Mouse (Mus musculus) frontal cortex, postnatal 25 days (tissue): ENCODE data around the gene Mrpl38.
"Not testable (repeated sequence)": the region's sequence is repeated elsewhere in the genome, so short reads cannot be mapped to it uniquely, and the experiment has no call there.

ENCODE experiments used
- DNase-seq, 2 experiments: peaks; one replicate each; pipeline ENCODE4 v3.0.0; 2022; ENCODE audit warnings: low spot score in 2 of 2

The Mrpl38 gene

DNA sequence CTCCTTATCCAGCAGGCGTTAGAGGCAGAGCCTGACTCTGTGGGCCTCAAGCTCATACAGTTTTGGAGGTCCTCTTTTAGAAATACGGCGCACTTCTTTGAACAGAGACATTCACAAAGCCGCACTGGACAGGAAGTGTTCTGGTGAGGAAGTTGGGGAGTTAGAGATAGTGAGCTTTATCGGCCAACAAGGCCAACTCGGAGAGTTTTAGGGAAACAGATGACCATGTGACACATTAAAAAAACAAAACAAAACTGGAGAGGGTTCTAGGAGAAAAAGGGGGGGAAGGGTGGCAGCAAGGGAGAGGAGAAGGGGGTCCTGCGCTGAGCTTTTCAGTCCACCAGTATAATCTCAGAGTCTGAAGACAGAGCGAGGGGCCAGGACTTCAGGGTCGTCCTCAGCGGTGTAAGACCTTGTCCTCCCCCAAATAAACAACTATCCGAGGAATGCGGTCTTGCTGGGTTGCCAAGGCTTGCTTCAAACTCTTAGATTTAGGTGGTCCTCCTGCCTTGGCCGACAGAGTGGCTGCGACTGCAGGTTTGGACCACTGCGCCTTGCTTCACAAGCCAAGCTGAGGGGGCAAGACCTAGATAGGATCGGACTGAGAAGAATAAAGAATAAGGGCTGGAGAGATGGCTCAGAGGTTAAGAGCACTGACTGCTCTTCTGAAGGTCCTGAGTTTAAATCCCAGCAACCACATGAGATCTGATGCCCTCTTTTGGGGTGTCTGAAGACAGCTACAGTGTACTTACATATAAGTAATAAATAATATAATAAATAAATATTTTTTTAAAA lies 44.7 kb downstream of the Mrpl38 start:
- no peak for DNase-seq

- not testable (repeated sequence) for DNase-seq
These were observed 45.7 kb downstream of the Mrpl38 start for GRCm38 (mm10) chr11:116092959-116093358.

DNA sequence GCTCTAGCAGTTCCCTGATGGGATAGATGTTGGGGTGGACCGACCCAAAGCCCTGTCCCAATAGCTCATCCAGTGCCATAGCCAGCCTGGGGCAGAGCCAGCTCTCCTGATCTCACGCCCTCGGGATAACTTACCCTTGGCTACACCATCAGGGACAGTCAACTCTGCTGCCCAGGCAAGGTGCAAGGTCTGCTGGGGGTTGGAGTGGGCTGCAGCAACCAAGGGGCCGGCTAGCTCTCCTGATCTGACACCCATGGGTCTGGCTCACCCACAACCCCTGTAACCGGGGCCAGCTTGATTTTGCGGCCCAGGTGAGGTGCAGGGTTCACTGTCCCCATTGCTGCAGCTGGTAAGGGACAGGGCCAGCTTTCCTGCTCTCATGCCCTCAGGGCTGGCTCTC lies 47.1 kb downstream of the Mrpl38 start:
- no peak for DNase-seq

DNA sequence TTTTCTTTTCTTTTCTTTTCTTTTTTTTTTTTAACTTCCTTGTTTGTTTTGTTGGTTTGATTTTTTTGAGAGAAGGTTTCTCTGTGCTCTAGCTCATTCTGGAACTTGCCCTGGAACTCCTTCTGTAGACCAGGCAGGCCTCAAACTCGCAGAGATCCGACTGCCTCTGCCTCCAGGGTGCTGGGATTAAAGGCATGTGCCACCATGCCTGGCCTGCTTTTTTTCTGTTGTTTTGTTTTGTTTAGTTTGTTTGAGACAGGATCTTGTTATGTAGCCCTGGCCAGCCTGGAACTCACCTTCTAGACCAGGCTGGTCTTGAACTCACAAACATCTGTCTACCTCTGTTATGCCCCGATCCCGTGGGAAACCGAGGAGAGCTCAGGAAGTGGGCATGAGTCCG lies 49.1 kb downstream of the Mrpl38 start:
- no peak for DNase-seq

- no peak for DNase-seq
These were observed 49.8 kb downstream of the Mrpl38 start for GRCm38 (mm10) chr11:116088741-116089394.

- no peak for DNase-seq
These were observed 50.5 kb downstream of the Mrpl38 start for GRCm38 (mm10) chr11:116088188-116088587.

DNA sequence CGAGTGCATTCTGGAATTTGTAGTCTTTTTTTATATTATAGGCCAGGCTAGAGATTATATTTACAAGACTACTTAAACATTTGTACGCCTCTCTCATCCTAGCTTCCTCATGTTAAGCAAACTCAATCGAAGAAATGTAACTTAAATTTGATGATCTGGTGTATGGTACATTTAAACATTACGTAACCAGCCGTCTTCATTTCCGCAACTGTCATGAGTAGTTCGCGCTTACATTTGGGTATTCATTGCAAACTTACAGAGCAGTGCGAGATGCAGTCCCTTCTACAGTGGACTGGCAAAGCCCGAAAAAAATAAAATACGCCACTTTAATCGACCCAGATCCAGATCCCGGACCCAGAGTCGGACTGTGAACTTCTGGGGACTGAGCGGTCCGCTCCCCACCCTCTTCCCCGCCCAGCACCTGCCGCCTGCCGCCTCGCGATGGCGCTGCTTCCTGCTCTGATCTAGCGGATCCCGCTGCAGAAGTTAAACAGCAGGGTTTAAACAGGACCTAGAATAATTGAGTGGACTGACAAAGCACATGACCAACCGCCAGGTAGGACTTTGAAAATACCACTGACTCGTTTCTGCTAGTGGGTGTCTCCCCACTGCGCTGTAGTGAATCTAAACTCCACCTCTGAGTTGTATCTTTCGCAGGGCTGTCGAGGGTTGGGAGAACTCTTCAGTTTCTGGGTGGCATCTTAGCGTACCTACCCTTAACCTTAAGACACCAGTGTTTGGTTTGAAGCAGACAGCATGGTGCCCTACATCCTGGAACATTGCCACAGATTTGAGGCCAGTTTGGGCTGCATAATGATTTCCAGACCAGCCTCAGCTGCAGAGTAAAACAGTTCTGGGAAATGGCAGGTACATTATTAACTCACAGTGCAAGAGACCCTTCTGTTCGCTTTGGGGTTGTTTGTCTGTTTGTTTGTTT lies 51.2 kb downstream of the Mrpl38 start:
- peak; percentile 76 to 79 for DNase-seq

GRCm38 (mm10) chr11:116086258-116087193 lies 52.1 kb downstream of the Mrpl38 start, which contains the start of gene Wbp2:
Gene Wbp2, minus strand, starts transcription at chr11:116086995.
- peak; percentile 95 to 96 for DNase-seq

DNA sequence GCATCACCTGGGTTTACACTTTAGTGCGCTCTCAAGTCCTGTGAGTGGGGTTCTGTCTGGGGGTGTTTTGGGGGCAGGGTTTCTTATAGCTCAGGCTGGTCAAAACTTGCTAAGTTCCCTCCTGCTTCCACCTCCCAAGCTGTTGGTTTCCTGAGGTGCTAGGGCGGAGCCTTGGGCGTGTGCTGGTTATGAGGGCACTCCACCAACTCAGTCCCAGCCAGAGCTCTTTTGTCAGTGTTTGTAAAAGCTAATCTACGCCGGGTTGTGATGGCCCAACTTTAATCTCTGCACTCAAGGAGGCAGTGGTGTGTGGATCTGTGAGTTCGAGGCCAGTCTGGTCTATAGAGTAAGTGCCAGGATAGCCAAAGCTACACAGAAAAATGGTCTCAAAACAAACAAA lies 54.5 kb downstream of the Mrpl38 start:
- DNase-seq = no peak

DNA sequence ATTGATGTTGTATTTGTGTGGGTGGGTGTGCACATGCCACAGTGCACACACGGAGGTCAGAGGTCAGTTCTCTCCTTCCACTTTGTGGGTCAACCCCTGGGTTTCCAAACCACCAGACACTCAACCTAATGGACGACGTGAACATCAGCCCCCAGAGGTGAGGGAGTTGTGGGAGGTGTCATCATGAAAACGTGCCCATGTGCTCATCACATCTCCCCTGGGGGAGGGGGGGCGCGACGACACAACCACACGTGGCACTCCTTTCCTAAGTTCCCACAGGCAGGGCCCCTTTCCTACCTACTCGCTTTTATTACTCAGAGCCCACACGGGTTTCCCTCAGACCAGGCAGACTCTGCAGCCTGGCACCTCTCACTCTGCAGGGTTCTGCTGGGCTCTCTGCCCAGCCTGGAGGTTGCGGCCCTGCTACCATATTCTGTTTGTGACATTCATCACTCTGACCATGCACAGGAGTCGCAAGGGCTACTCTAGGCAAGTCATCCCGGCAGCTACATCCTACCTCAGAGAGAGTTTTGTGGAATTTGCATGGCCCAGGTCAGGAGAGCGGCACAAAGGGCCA lies 55.5 kb downstream of the Mrpl38 start:
- no peak for DNase-seq
